Mouse (Mus musculus) regulatory T cell (primary cell): ENCODE data around the gene Gm42674.

ENCODE experiments used
- in situ Hi-C: fragments of 300-600 bp; cut with MboI, MseI; formaldehyde crosslinking; loops from one replicate; pipeline ENCODE4 v1.15.1; 2025; ENCODE audit warnings: high pct_unique_total_duplicates

The Gm42674 gene

GRCm38 (mm10) chr3:90597736-90598135, 4.0 kb upstream of the Gm42674 start:
- in situ Hi-C loops = loop anchor here (10.0 kb wide), 1 partner anchor 303 kb away; the partner anchor contains the start of gene Gatad2b

GRCm38 (mm10) chr3:90598212-90598611, 3.5 kb upstream of the Gm42674 start:
- in situ Hi-C loops = loop anchor here (10.0 kb wide), 1 partner anchor 303 kb away; the partner anchor contains the start of gene Gatad2b

GRCm38 (mm10) chr3:90599401-90599800, 2.3 kb upstream of the Gm42674 start:
- in situ Hi-C loops = loop anchor here (10.0 kb wide), 1 partner anchor 305 kb away; the partner anchor contains the start of gene Gatad2b

GRCm38 (mm10) chr3:90600036-90600435, 1.7 kb upstream of the Gm42674 start:
- in situ Hi-C loops = no loop called here

GRCm38 (mm10) chr3:90600458-90601195, 1.1 kb upstream of the Gm42674 start:
- in situ Hi-C loops = no loop called here

- in situ Hi-C loops = no loop called here
Observed at GRCm38 (mm10) chr3:90603623-90604022, 1.9 kb downstream of the Gm42674 start, which contains the start of gene S100a4. TSS of gene S100a4 (plus strand) at chr3:90603771.

- in situ Hi-C loops = no loop called here
Observed at GRCm38 (mm10) chr3:90604416-90604815, 2.7 kb downstream of the Gm42674 start.

- in situ Hi-C loops = no loop called here
Observed at GRCm38 (mm10) chr3:90605049-90605448, 3.3 kb downstream of the Gm42674 start.

GRCm38 (mm10) chr3:90605736-90606135, 4.0 kb downstream of the Gm42674 start:
- in situ Hi-C loops = no loop called here

- in situ Hi-C loops = no loop called here
Observed at GRCm38 (mm10) chr3:90606185-90606584, 4.5 kb downstream of the Gm42674 start.

- in situ Hi-C loops = no loop called here
Observed at GRCm38 (mm10) chr3:90607361-90607760, 5.7 kb downstream of the Gm42674 start.

GRCm38 (mm10) chr3:90608223-90608622, 6.5 kb downstream of the Gm42674 start, which contains the start of gene S100a5:
TSS of gene S100a5 (plus strand) at chr3:90608523.
- in situ Hi-C loops = no loop called here

- in situ Hi-C loops = no loop called here
Observed at GRCm38 (mm10) chr3:90609102-90609501, 7.4 kb downstream of the Gm42674 start.

- in situ Hi-C loops = loop anchor here (5.0 kb wide), 1 partner anchor 84 kb away; the partner anchor contains the start of gene S100a14
Observed at GRCm38 (mm10) chr3:90611494-90611893, 9.8 kb downstream of the Gm42674 start.

- in situ Hi-C loops = loop anchor here (5.0 kb wide), 1 partner anchor 85 kb away; the partner anchor contains the start of gene S100a14
Observed at GRCm38 (mm10) chr3:90612061-90612460, 10.4 kb downstream of the Gm42674 start.

- in situ Hi-C loops = loop anchor here (5.0 kb wide), 1 partner anchor 86 kb away; the partner anchor contains the start of gene S100a14
Observed at GRCm38 (mm10) chr3:90612728-90613291, 11.1 kb downstream of the Gm42674 start, which contains the start of gene S100a6. TSS of gene S100a6 (plus strand) at chr3:90612882.

- in situ Hi-C loops = loop anchor here (5.0 kb wide), 1 partner anchor 86 kb away; the partner anchor contains the start of gene S100a14
Observed at GRCm38 (mm10) chr3:90613461-90614147, 11.9 kb downstream of the Gm42674 start.

- in situ Hi-C loops = loop anchor here (5.0 kb wide), 1 partner anchor 87 kb away; the partner anchor contains the start of gene S100a14
Observed at GRCm38 (mm10) chr3:90614148-90614530, 12.4 kb downstream of the Gm42674 start.

GRCm38 (mm10) chr3:90614611-90615251, 13.0 kb downstream of the Gm42674 start:
- in situ Hi-C loops = loop anchor here (5.0 kb wide), 2 partner anchors 32 to 87 kb away; partner anchors contain the start of gene S100a14

- in situ Hi-C loops = loop anchor here (5.0 kb wide), 1 partner anchor 33 kb away; no protein-coding TSS in a partner anchor
Observed at GRCm38 (mm10) chr3:90615415-90615814, 13.7 kb downstream of the Gm42674 start.

- in situ Hi-C loops = loop anchor here (5.0 kb wide), 1 partner anchor 34 kb away; no protein-coding TSS in a partner anchor
Observed at GRCm38 (mm10) chr3:90615911-90616310, 14.2 kb downstream of the Gm42674 start.
